Mouse (Mus musculus) lung, adult 2 months (tissue): ENCODE data around the gene Arrdc1. TPM values are rescaled to one million over a fixed set of nuclear protein-coding genes. Genes with fewer than 3 reads are reported as not detected.

Source experiments
- DNase-seq: peaks from one replicate; pipeline ENCODE4 v3.0.0; 2022
- H3K4me1 ChIP-seq: fragments of 200-500 bp; 2 replicates; pipeline ENCODE4 v1.6.1; 2011; ENCODE audit warnings: low read length; ENCODE audit not compliant: control insufficient read depth, insufficient read depth
- H3K4me3 ChIP-seq: fragments of 200-500 bp; replicated peaks from 2 replicates; pipeline ENCODE3; 2011; ENCODE audit warnings: low read depth, mild to moderate bottlenecking, control low read depth, low read length; ENCODE audit errors: extremely low read depth
- CTCF ChIP-seq: fragments of 200-500 bp; IDR thresholded peaks from 2 replicates; pipeline ENCODE4 v1.5.1; 2011; ENCODE audit warnings: mild to moderate bottlenecking, low read length, control low read depth; ENCODE audit not compliant: insufficient read depth
- POLR2A ChIP-seq: fragments of 200-500 bp; IDR thresholded peaks from 2 replicates; pipeline ENCODE4 v1.6.1; 2011; ENCODE audit warnings: low read depth, mild to moderate bottlenecking, control low read depth, low read length, borderline replicate concordance; ENCODE audit errors: extremely low read depth
- WGBS: fragments of 180-500 bp; shearing (Covaris S2); methylation state at CpG from one replicate; pipeline ENCODE4 v1.1.7; 2018; 5-methylcytosine and 5-hydroxymethylcytosine counted together
- polyA plus RNA-seq: library from polyadenylated mRNA; depleted of rRNA; stranded (reverse); fragments of >200 nt; gene quantifications from 2 replicates; pipeline ENCODE4 v1.2.3, GENCODE M21; 2012; rRNA removed

Gene Arrdc1
- polyA plus RNA-seq, 1 experiment = 242 TPM

- Histone ChIP-seq H3K4me1 (peaks cover 9% of the 10 kb centered on the region), H3K4me3 (no peak overlapping the region)
- DNase-seq = no peak
- TF ChIP-seq CTCF = no peak
- no peak for TF ChIP-seq POLR2A
- WGBS = 75% methylated on average over 11 of the region's 11 CpGs
Observed at GRCm38 (mm10) chr2:24904823-24905652, 30.0 kb downstream of the Arrdc1 start.

GRCm38 (mm10) chr2:24902999-24903398 is 32.1 kb downstream of the Arrdc1 start:
- DNase-seq = no peak
- no peak overlapping the region for H3K4me3 ChIP-seq
- WGBS = 73% methylated on average over 6 of the region's 6 CpGs
- H3K4me1 ChIP-seq = peaks cover 9% of the 10 kb centered on the region
- no peak for TF ChIP-seq POLR2A
- TF ChIP-seq CTCF = no peak

DNA sequence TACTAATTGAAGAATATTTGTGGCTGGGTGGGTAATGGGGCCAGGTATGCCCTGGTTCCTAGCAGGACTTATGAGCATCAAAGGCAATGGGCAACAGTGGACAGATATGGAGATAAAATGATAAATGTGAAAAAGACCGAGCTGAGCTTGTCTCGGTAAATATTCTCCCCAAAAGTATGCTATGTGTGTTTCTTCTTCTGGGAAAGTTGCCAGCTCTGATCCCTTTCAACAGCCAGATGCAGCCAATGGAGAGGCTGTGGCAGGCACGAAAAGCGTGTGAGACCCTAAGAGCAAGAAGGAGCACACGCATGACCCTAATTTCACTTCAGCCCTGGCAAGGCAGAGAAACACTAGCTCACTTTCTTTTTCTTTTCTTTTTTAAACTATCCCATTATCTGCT is 34.0 kb downstream of the Arrdc1 start:
- 47% methylated on average over 5 of the region's 5 CpGs for WGBS
- no peak for TF ChIP-seq CTCF
- no peak for TF ChIP-seq POLR2A
- Histone ChIP-seq H3K4me1 (peaks cover 19% of the 10 kb centered on the region), H3K4me3 (no peak overlapping the region)
- DNase-seq = no peak

DNA sequence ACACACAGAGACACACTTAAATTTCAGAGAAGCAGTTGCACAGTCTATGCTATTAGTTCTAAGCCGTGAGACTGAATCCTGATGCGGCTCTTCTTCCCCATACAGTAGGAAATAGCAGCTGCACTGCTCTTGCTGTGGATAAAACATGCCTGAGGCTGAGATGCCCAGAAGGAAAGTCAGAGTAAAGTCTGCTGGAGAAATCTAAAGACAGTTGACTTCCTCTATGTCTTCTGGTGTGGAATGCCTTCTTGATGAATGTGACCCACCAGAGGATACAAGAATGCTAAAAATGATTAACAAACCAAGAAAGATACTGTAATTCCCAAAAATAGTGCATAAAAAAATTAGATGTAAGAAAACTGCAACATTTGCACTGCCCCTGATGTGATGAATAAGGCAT is 35.8 kb downstream of the Arrdc1 start:
- WGBS = 91% methylated on average over 2 of the region's 2 CpGs
- peaks cover 14% of the 10 kb centered on the region for H3K4me1 ChIP-seq
- TF ChIP-seq POLR2A = no peak
- no peak for TF ChIP-seq CTCF
- H3K4me3 ChIP-seq = no peak overlapping the region
- no peak for DNase-seq

- TF ChIP-seq POLR2A (no peak), CTCF (no peak)
- WGBS = 44% methylated on average over 4 of the region's 4 CpGs
- DNase-seq = no peak
- Histone ChIP-seq H3K4me1 (peaks cover 17% of the 10 kb centered on the region), H3K4me3 (no peak overlapping the region)
Observed at GRCm38 (mm10) chr2:24896761-24897160, 38.3 kb downstream of the Arrdc1 start.

- Histone ChIP-seq H3K4me1 (peaks cover 27% of the 10 kb centered on the region), H3K4me3 (no peak overlapping the region)
- WGBS = 91% methylated on average over 1 of the region's 1 CpGs
- DNase-seq = no peak
- TF ChIP-seq CTCF (no peak), POLR2A (no peak)
Observed at GRCm38 (mm10) chr2:24894211-24894610, 40.8 kb downstream of the Arrdc1 start.

- 83% methylated on average over 5 of the region's 5 CpGs for WGBS
- no peak for DNase-seq
- H3K4me3 ChIP-seq = no peak overlapping the region
- peaks cover 25% of the 10 kb centered on the region for H3K4me1 ChIP-seq
- TF ChIP-seq CTCF = no peak
- TF ChIP-seq POLR2A = no peak
Observed at GRCm38 (mm10) chr2:24892318-24892717, 42.7 kb downstream of the Arrdc1 start.

DNA sequence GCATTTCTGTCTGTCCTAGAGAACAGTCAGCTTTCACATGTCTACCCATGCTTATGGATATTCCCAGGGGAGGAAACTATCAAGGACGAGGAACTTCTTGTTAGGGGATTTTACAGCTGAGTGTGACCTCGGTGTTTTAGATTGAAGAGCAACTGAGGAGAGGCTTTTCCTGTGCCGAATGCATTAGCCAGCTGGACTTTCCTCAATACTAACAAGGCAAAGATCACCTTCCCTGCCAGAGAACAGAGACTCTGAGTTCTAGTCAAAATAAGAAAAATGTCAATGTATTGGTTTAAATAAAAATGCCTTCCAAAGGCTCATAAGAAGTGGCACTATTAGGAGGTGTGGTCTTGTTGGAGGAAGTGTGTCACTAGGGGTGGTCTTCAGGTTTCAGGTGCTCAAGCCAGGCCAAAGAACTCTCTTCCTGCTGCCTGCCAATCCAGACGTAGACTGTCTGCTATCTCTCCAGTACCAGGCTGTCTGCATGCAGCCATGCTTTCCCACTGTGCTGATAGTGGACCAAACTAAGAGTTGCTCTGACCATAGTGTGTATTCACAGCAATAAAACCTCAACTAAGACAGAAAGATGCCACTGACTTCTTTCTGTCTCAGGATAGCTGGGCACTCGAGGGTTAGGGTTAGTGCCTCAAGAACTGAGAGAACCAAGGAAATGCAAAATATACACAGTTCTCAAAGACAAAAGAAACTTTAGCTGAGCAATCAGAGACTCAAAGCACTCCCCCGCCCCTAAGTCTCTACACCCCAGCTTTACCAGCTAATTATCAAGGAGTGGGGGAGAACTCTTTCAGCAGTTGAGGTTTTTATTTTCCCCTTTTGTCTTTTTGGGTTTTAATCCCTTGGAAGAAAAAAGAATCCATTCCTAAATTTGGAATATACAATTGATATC is 44.3 kb downstream of the Arrdc1 start:
- Histone ChIP-seq H3K4me1 (peaks cover 17% of the 10 kb centered on the region), H3K4me3 (no peak overlapping the region)
- 49% methylated on average over 6 of the region's 6 CpGs for WGBS
- DNase-seq = no peak
- no peak for TF ChIP-seq POLR2A
- no peak for TF ChIP-seq CTCF

- 66% methylated on average over 5 of the region's 5 CpGs for WGBS
- no peak for DNase-seq
- Histone ChIP-seq H3K4me3 (no peak overlapping the region), H3K4me1 (peaks cover 17% of the 10 kb centered on the region)
- TF ChIP-seq CTCF = no peak
- TF ChIP-seq POLR2A = no peak
Observed at GRCm38 (mm10) chr2:24888895-24889294, 46.2 kb downstream of the Arrdc1 start.

GRCm38 (mm10) chr2:24880686-24881085 is 54.4 kb downstream of the Arrdc1 start:
- H3K4me1 ChIP-seq = no peaks in the 10 kb centered on the region
- WGBS = 82% methylated on average over 2 of the region's 2 CpGs
- no peak for DNase-seq
- no peak for TF ChIP-seq CTCF
- TF ChIP-seq POLR2A = no peak
- no peak overlapping the region for H3K4me3 ChIP-seq

Other genes with a start within 250 kb of the Arrdc1 start
- gene Cacna1b, start 172.1 kb downstream of the Arrdc1 start, polyA plus RNA-seq = 2.9 and 3.8 TPM in 2 replicates
- gene Ehmt1, start 15.6 kb downstream of the Arrdc1 start, polyA plus RNA-seq = 41.3 and 57.3 TPM in 2 replicates
- 3.7 and 5.5 TPM in 2 replicates for gene Zmynd19, start 14.5 kb upstream of the Arrdc1 start, polyA plus RNA-seq
- 12.8 and 17.6 TPM in 2 replicates for gene Dph7, start 27.1 kb upstream of the Arrdc1 start, polyA plus RNA-seq
- 17.8 and 23.4 TPM in 2 replicates for gene Mrpl41, start 39.8 kb upstream of the Arrdc1 start, polyA plus RNA-seq
- gene Pnpla7, start 40.8 kb upstream of the Arrdc1 start, polyA plus RNA-seq = 17.6 and 26.9 TPM in 2 replicates
- 124 and 135 TPM in 2 replicates for gene Nsmf, start 119.1 kb upstream of the Arrdc1 start, polyA plus RNA-seq
- 2.0 and 2.6 TPM in 2 replicates for gene Entpd8, start 145.1 kb upstream of the Arrdc1 start, polyA plus RNA-seq
- 2.1 and 2.4 TPM in 2 replicates for gene Noxa1, start 159.9 kb upstream of the Arrdc1 start, polyA plus RNA-seq
- gene Nrarp, start 245.5 kb upstream of the Arrdc1 start, polyA plus RNA-seq = 46.0 and 69.2 TPM in 2 replicates